Mouse (Mus musculus) splenic B cell, adult 2 months (primary cell): ENCODE data around the gene Gm26620.
A peak's percentile ranks its signal among the peaks of the same experiment; 100 is the strongest.

Experiments used
- DNase-seq: peaks from one replicate; pipeline ENCODE4 v3.0.0-alpha.2; 2011; ENCODE audit warnings: low read depth, low spot score
- H3K27me3 ChIP-seq: 2 replicates; pipeline ENCODE4 v1.6.1; 2012; ENCODE audit warnings: mild to moderate bottlenecking, low read length, moderate library complexity, mixed read lengths; ENCODE audit not compliant: control insufficient read depth, poor library complexity, insufficient read depth, severe bottlenecking
- H3K36me3 ChIP-seq: 2 replicates; pipeline ENCODE4 v1.6.1; 2012; ENCODE audit warnings: mild to moderate bottlenecking, low read length, moderate library complexity, mixed read lengths; ENCODE audit not compliant: control insufficient read depth, poor library complexity, insufficient read depth, severe bottlenecking

Gm26620 gene

GRCm38 (mm10) chr1:170889310-170889709 is 4.4 kb downstream of the Gm26620 start:
- Histone ChIP-seq H3K36me3 (no peaks in the 10 kb centered on the region), H3K27me3 (no peaks in the 10 kb centered on the region)
- DNase-seq: no peak

- H3K27me3 ChIP-seq: no peaks in the 10 kb centered on the region
- DNase-seq: no peak
- H3K36me3 ChIP-seq: no peaks in the 10 kb centered on the region
These were observed 6.8 kb downstream of the Gm26620 start for GRCm38 (mm10) chr1:170891646-170892045.

- no peaks in the 10 kb centered on the region for H3K27me3 ChIP-seq
- DNase-seq: no peak
- no peaks in the 10 kb centered on the region for H3K36me3 ChIP-seq
These were observed 7.4 kb downstream of the Gm26620 start for GRCm38 (mm10) chr1:170892279-170892678.

- DNase-seq: peak; percentile 85
These were observed 10.0 kb downstream of the Gm26620 start for GRCm38 (mm10) chr1:170894603-170895602.

GRCm38 (mm10) chr1:170896651-170897281 is 11.9 kb downstream of the Gm26620 start:
- no peaks in the 10 kb centered on the region for H3K27me3 ChIP-seq
- no peaks in the 10 kb centered on the region for H3K36me3 ChIP-seq
- peak; percentile 74 for DNase-seq

More at GRCm38 (mm10) chr1:170894603-170895602, 10.0 kb downstream of the Gm26620 start:
- H3K36me3 ChIP-seq: no peaks in the 10 kb centered on the region
- no peaks in the 10 kb centered on the region for H3K27me3 ChIP-seq

GRCm38 (mm10) chr1:170898413-170899075 is 13.7 kb downstream of the Gm26620 start:
- DNase-seq: peak; percentile 49
- Histone ChIP-seq H3K27me3 (no peaks in the 10 kb centered on the region), H3K36me3 (no peaks in the 10 kb centered on the region)

GRCm38 (mm10) chr1:170900799-170901467 is 16.1 kb downstream of the Gm26620 start:
- Histone ChIP-seq H3K27me3 (no peaks in the 10 kb centered on the region), H3K36me3 (no peaks in the 10 kb centered on the region)
- peak; percentile 89 for DNase-seq

GRCm38 (mm10) chr1:170901536-170902238 is 16.8 kb downstream of the Gm26620 start:
- DNase-seq: peak; percentile 92
- H3K36me3 ChIP-seq: no peaks in the 10 kb centered on the region

GRCm38 (mm10) chr1:170903485-170903884 is 18.6 kb downstream of the Gm26620 start:
- Histone ChIP-seq H3K36me3 (no peaks in the 10 kb centered on the region), H3K27me3 (no peaks in the 10 kb centered on the region)
- DNase-seq: no peak

More at GRCm38 (mm10) chr1:170901536-170902238, 16.8 kb downstream of the Gm26620 start:
- no peaks in the 10 kb centered on the region for H3K27me3 ChIP-seq

GRCm38 (mm10) chr1:170907111-170907455 is 22.2 kb downstream of the Gm26620 start:
- Histone ChIP-seq H3K36me3 (no peaks in the 10 kb centered on the region), H3K27me3 (no peaks in the 10 kb centered on the region)
- no peak for DNase-seq

GRCm38 (mm10) chr1:170907456-170908191 is 22.8 kb downstream of the Gm26620 start:
- Histone ChIP-seq H3K36me3 (no peaks in the 10 kb centered on the region), H3K27me3 (no peaks in the 10 kb centered on the region)
- peak; percentile 70 for DNase-seq

- no peak for DNase-seq
- Histone ChIP-seq H3K27me3 (no peaks in the 10 kb centered on the region), H3K36me3 (no peaks in the 10 kb centered on the region)
These were observed 23.5 kb downstream of the Gm26620 start for GRCm38 (mm10) chr1:170908341-170908740.

- H3K36me3 ChIP-seq: peaks cover under 1% of the 10 kb centered on the region; the same call in 1 of the 2 replicates
- H3K27me3 ChIP-seq: no peaks in the 10 kb centered on the region
- no peak for DNase-seq
These were observed 27.2 kb downstream of the Gm26620 start for GRCm38 (mm10) chr1:170911907-170912660.
